Mouse (Mus musculus) E14TG2a.4 (cell line): ENCODE results near the gene Lin37.

Source experiments
- CTCF ChIP-seq: conservative IDR thresholded peaks from 2 replicates; pipeline ENCODE4 v1.5.1; 2014; ENCODE audit warnings: low read length
- POU5F1 ChIP-seq: IDR thresholded peaks from 2 replicates; pipeline ENCODE4 v1.6.1; 2014; ENCODE audit warnings: low read length, borderline replicate concordance

DNA sequence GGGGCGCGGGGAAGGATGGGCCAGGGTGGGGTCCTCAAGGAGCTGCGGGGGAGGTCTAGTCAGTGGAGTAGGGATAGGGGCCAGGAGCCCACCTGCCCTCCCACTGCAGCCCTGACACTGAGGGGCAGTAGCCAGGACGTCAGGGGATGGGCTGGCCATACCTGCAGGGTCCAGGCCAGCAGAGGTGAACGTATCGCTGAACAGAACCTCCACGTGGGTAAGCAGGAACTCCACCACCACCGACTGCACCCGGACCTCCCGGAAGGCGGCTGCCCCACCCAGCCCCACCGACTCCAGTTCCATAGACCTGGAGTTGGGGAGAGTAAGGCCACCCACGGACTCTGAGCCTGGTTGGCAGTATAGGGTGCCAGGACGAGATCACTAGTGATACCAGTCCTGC is 32.7 kb downstream of the Lin37 start:
- TF ChIP-seq POU5F1 (no peak), CTCF (no peak)
